Mouse (Mus musculus) left cerebral cortex, postnatal 14 days (tissue): ENCODE results near the gene Dgcr6. TPM values are rescaled to one million over a fixed set of nuclear protein-coding genes. Genes with fewer than 3 reads are reported as not detected.
A peak's percentile ranks its signal among the peaks of the same experiment; 100 is the strongest.

Experiments
- DNase-seq, 2 experiments: peaks; one replicate each; pipeline ENCODE4 v3.0.0; 2021 to 2022; ENCODE audit warnings: low spot score in 2 of 2, mixed read lengths in 1 of 2
- intact Hi-C: fragments of 180-260 bp; cut with DNase I; formaldehyde crosslinking; loops from one replicate; pipeline ENCODE4 v1.15.1; 2025
- total RNA-seq, 2 experiments: library from RNA; stranded (reverse); gene quantifications; 2 replicates each; pipeline ENCODE4 v1.2.3; 2021

The Dgcr6 gene
- total RNA-seq, 2 experiments from 2014 or later: 103 to 111 TPM

GRCm38 (mm10) chr16:18103808-18104207, 51.1 kb downstream of the Dgcr6 start:
- no peak for DNase-seq
- intact Hi-C loops: no loop called here

- intact Hi-C loops: loop anchor here (1.0 kb wide), 1 partner anchor 104 kb away; no protein-coding TSS in a partner anchor
- DNase-seq: peak; percentile 70 to 78
Measured at GRCm38 (mm10) chr16:18108221-18108966, 55.7 kb downstream of the Dgcr6 start.

GRCm38 (mm10) chr16:18111042-18111441, 58.4 kb downstream of the Dgcr6 start:
- no peak for DNase-seq
- intact Hi-C loops: no loop called here

- intact Hi-C loops: no loop called here
- DNase-seq: no peak
Measured at GRCm38 (mm10) chr16:18116467-18116866, 63.8 kb downstream of the Dgcr6 start.

- intact Hi-C loops: no loop called here
- no peak for DNase-seq
Measured at GRCm38 (mm10) chr16:18118285-18118684, 65.6 kb downstream of the Dgcr6 start.

- intact Hi-C loops: no loop called here
- DNase-seq: peak; percentile 62 to 78
Measured at GRCm38 (mm10) chr16:18119031-18119730, 66.5 kb downstream of the Dgcr6 start.

Other genes with a start within 250 kb of the Dgcr6 start
- 1 to 10 TPM; 3.5 to 5.0 TPM for gene B830017H08Rik, start 219.7 kb upstream of the Dgcr6 start, total RNA-seq
- gene Car15, start 214.5 kb upstream of the Dgcr6 start, total RNA-seq: 10 to 100 TPM; 11.7 to 14.6 TPM
- gene Gm20518, start 161.2 kb upstream of the Dgcr6 start, total RNA-seq: 1 to 10 TPM; 1.5 to 2.0 TPM
- under 1 TPM; 0.11 to 0.23 TPM for gene Tssk1, start 158.6 kb upstream of the Dgcr6 start, total RNA-seq
- 100 to 1,000 TPM; 102 to 105 TPM for gene Dgcr2, start 154.3 kb upstream of the Dgcr6 start, total RNA-seq
- gene Tssk2, start 154.2 kb upstream of the Dgcr6 start, total RNA-seq: not detected
- 10 to 100 TPM; 29.4 to 29.8 TPM for gene Ess2, start 141.5 kb upstream of the Dgcr6 start, total RNA-seq
- not detected for gene Gsc2, start 137.8 kb upstream of the Dgcr6 start, total RNA-seq
- 10 to 100 TPM; 52.4 to 53.8 TPM for gene Slc25a1, start 124.6 kb upstream of the Dgcr6 start, total RNA-seq
- gene Vpreb2, start 72.4 kb upstream of the Dgcr6 start, total RNA-seq: not detected
- 10 to 100 TPM; 27.1 to 33.7 TPM for gene Prodh, start 37.3 kb downstream of the Dgcr6 start, total RNA-seq
- 100 to 1,000 TPM; 105 to 118 TPM for gene Rtn4r, start 74.8 kb downstream of the Dgcr6 start, total RNA-seq
- gene Ccdc188, start 165.0 kb downstream of the Dgcr6 start, total RNA-seq: not detected
- gene Zdhhc8, start 182.3 kb downstream of the Dgcr6 start, total RNA-seq: 100 to 1,000 TPM; 151 to 155 TPM
- 10 to 100 TPM; 42.1 to 50.2 TPM for gene Trmt2a, start 195.8 kb downstream of the Dgcr6 start, total RNA-seq
- gene Ranbp1, start 195.9 kb downstream of the Dgcr6 start, total RNA-seq: 100 to 1,000 TPM in 1 of 2 experiments, 10 to 100 TPM in 1; 88.1 to 106 TPM
- gene Gm49776, start 205.5 kb downstream of the Dgcr6 start, total RNA-seq: not detected
- 10 to 100 TPM; 38.2 to 44.9 TPM for gene Dgcr8, start 236.4 kb downstream of the Dgcr6 start, total RNA-seq